Mouse (Mus musculus): ENCODE measurements around the gene Mia3. TPM values are rescaled to one million over a fixed set of nuclear protein-coding genes. Genes with fewer than 3 reads are reported as not detected.
"Not testable (repeated sequence)": the region's sequence is repeated elsewhere in the genome, so short reads cannot be mapped to it uniquely, and the experiment has no call there.

Gene Mia3
- polyA plus RNA-seq, 1 experiment from 2014 or later = 60.5 TPM

- not testable (repeated sequence) for ATAC-seq (ENCODE audit: extremely low read depth, insufficient number of reproducible peaks, low FRiP score, low TSS enrichment); H3K27me3 ChIP-seq (replicated peaks); H3K4me3 ChIP-seq; H3K9me3 ChIP-seq; H3K9ac ChIP-seq; H3K4me2 ChIP-seq; H3K27ac ChIP-seq (replicated peaks)
- WGBS = 88% methylated on average over 1 of the region's 1 CpGs
- Histone ChIP-seq H3K4me1 (peaks cover 14% of the 10 kb centered on the region), H3K36me3 (peaks cover 49% of the 10 kb centered on the region)
Measured at GRCm38 (mm10) chr1:183342902-183343301, 26.5 kb downstream of the Mia3 start.

DNA sequence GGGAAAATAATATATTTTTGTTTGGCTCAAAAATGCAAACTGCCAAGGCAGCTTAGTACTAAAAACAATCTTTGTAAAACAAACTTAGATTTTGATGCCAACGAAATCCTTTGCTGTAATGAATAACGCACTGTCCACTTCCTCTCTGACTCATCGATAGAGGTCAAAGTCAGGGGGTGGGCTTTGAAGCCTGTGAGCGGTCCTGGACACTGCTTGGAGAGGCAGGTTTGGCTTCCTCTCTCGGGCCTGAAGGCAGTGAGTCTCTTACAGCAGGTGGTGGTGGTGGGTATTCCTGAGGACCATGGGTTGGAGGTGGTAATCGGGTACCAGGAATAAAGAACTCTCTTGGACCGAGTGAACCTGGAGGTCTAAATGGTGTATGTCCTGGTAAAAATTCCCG, 42.2 kb downstream of the Mia3 start:
- peaks cover 94% of the 10 kb centered on the region for H3K36me3 ChIP-seq
- no peak overlapping the region for H3K9ac ChIP-seq
- H3K27ac ChIP-seq (replicated peaks) = no peak overlapping the region
- no peaks in the 10 kb centered on the region for H3K4me1 ChIP-seq
- no peak overlapping the region for H3K4me3 ChIP-seq
- no peaks in the 10 kb centered on the region for H3K9me3 ChIP-seq
- no peak overlapping the region for H3K4me2 ChIP-seq
- no peaks in the 10 kb centered on the region for H3K27me3 ChIP-seq (replicated peaks)
- WGBS = 83% methylated on average over 8 of the region's 8 CpGs
- ATAC-seq (ENCODE audit: extremely low read depth, insufficient number of reproducible peaks, low FRiP score, low TSS enrichment) = no peak

DNA sequence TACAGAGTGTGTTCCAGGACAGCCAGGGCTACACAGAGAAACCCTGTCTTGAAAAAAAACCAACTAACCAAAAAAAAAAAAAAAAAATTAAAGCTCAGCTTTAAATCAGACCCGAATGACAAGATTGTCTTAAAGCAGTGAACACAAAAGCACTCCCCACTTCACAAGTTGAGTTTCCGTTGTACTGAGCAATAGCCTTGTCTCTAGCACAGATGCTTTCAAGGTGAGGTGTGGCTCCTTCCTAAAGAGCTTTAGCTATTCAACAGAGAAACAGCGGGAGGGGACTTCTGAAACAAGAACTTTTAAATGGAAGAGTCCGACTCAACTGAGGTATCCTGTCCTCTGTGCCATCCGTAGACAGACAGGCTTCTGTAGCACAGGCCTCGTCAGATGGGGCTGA, 44.9 kb downstream of the Mia3 start:
- no peak for ATAC-seq (ENCODE audit: extremely low read depth, insufficient number of reproducible peaks, low FRiP score, low TSS enrichment)
- H3K9ac ChIP-seq = no peak overlapping the region
- 92% methylated on average over 6 of the region's 6 CpGs for WGBS
- peaks cover 83% of the 10 kb centered on the region for H3K36me3 ChIP-seq
- peaks cover 5% of the 10 kb centered on the region; the same call in 1 of the 2 replicates for H3K4me1 ChIP-seq
- no peak overlapping the region for H3K4me3 ChIP-seq
- no peak overlapping the region for H3K4me2 ChIP-seq
- H3K27ac ChIP-seq (replicated peaks) = no peak overlapping the region
- H3K27me3 ChIP-seq (replicated peaks) = no peaks in the 10 kb centered on the region
- H3K9me3 ChIP-seq = no peaks in the 10 kb centered on the region

- Histone ChIP-seq H3K4me2 (no peak overlapping the region), H3K4me3 (no peak overlapping the region), H3K4me1 (peaks cover 5% of the 10 kb centered on the region; the same call in 1 of the 2 replicates), H3K9me3 (no peaks in the 10 kb centered on the region), H3K9ac (no peak overlapping the region), H3K27ac (replicated peaks) (no peak overlapping the region), H3K36me3 (peaks cover 83% of the 10 kb centered on the region), H3K27me3 (replicated peaks) (no peaks in the 10 kb centered on the region)
- 91% methylated on average over 2 of the region's 2 CpGs for WGBS
- ATAC-seq (ENCODE audit: extremely low read depth, insufficient number of reproducible peaks, low FRiP score, low TSS enrichment) = no peak
Measured at GRCm38 (mm10) chr1:183323923-183324322, 45.4 kb downstream of the Mia3 start.

DNA sequence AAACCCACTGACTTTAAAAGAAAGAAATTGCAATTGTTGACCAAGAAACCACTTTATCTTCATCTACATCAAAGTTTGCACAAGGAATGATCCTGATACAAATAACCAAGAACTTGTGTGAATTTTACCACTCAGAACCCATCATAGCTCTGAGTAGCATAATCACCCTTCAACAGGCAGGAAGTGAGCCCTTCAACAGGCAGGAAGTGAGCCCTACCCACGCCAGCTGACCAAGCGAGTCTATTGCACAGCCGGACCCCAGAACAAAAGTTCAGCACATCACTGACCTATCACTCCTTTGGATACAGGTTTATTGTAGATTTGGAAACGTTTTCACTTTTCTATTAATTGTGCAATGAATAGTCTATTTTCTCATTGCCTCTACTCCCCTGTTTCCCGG, 46.9 kb downstream of the Mia3 start:
- H3K9me3 ChIP-seq; H3K27ac ChIP-seq (replicated peaks); H3K4me2 ChIP-seq; H3K4me3 ChIP-seq; H3K27me3 ChIP-seq (replicated peaks); ATAC-seq (ENCODE audit: extremely low read depth, insufficient number of reproducible peaks, low FRiP score, low TSS enrichment); H3K4me1 ChIP-seq; H3K9ac ChIP-seq: not testable (repeated sequence)
- peaks cover 80% of the 10 kb centered on the region for H3K36me3 ChIP-seq
- WGBS = 82% methylated on average over 5 of the region's 5 CpGs

DNA sequence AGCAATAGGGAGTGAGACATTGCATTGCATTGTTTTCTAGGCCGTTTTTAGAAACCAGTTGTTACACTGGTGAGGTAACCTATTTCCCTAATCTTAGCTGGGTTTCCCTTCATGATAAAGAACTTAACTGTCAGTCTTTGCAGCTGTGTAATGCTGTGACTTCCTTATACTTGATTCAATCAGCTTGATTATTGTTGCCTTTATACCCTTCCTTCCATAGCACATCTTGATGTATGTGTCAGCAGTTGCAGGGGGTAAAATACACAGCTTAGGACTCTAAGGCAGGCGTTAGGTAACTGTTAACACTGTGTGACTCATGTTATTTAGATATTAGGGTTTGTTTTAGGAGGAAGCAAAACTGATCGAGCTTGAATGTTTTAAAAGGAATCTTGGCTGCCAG, 48.6 kb downstream of the Mia3 start:
- Histone ChIP-seq H3K27me3 (replicated peaks) (no peaks in the 10 kb centered on the region), H3K36me3 (peaks cover 80% of the 10 kb centered on the region), H3K9me3 (no peaks in the 10 kb centered on the region), H3K27ac (replicated peaks) (0 out of 2 replicates have a peak overlapping the region, but pooled peaks have one; percentile 42), H3K9ac (no peak overlapping the region), H3K4me3 (no peak overlapping the region), H3K4me1 (peaks cover 5% of the 10 kb centered on the region; the same call in 1 of the 2 replicates), H3K4me2 (no peak overlapping the region)
- ATAC-seq (ENCODE audit: extremely low read depth, insufficient number of reproducible peaks, low FRiP score, low TSS enrichment) = no peak
- 47% methylated on average over 3 of the region's 3 CpGs for WGBS

- Histone ChIP-seq H3K9me3 (no peaks in the 10 kb centered on the region), H3K36me3 (peaks cover 85% of the 10 kb centered on the region), H3K27ac (replicated peaks) (no peak overlapping the region), H3K4me3 (no peak overlapping the region), H3K27me3 (replicated peaks) (no peaks in the 10 kb centered on the region), H3K4me2 (no peak overlapping the region), H3K4me1 (peaks cover 3% of the 10 kb centered on the region; the same call in 1 of the 2 replicates), H3K9ac (no peak overlapping the region)
- no peak for ATAC-seq (ENCODE audit: extremely low read depth, insufficient number of reproducible peaks, low FRiP score, low TSS enrichment)
- 80% methylated on average over 2 of the region's 2 CpGs for WGBS
Measured at GRCm38 (mm10) chr1:183315783-183316182, 53.6 kb downstream of the Mia3 start.

GRCm38 (mm10) chr1:183312076-183312475, 57.3 kb downstream of the Mia3 start:
- no peak overlapping the region for H3K4me3 ChIP-seq
- no peaks in the 10 kb centered on the region for H3K27me3 ChIP-seq (replicated peaks)
- WGBS = 86% methylated on average over 2 of the region's 2 CpGs
- no peak for ATAC-seq (ENCODE audit: extremely low read depth, insufficient number of reproducible peaks, low FRiP score, low TSS enrichment)
- H3K4me2 ChIP-seq = no peak overlapping the region
- H3K9me3 ChIP-seq = no peaks in the 10 kb centered on the region
- H3K27ac ChIP-seq (replicated peaks) = no peak overlapping the region
- peaks cover 89% of the 10 kb centered on the region for H3K36me3 ChIP-seq
- H3K9ac ChIP-seq = no peak overlapping the region
- no peaks in the 10 kb centered on the region for H3K4me1 ChIP-seq

DNA sequence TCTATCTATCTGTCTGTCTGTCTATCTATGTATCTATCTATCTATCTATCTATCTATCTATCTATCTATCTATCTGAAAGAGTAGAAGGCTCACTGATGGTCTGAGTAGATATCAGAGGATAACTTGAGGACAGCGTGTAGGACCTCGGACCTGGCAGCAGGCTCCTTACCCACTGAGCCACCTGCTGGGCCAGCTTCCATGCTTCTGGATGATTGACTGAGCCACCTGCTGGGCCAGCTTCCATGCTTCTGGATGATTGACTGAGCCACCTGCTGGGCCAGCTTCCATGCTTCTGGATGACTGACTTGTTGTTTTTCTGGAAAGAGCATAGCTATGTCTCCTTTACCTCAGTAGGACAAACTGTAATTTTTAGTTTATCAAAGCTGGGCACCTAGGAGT, 59.8 kb downstream of the Mia3 start:
- H3K4me2 ChIP-seq; H3K9ac ChIP-seq; ATAC-seq (ENCODE audit: extremely low read depth, insufficient number of reproducible peaks, low FRiP score, low TSS enrichment); H3K27me3 ChIP-seq (replicated peaks); H3K27ac ChIP-seq (replicated peaks); H3K4me3 ChIP-seq; H3K4me1 ChIP-seq; H3K9me3 ChIP-seq: not testable (repeated sequence)
- 86% methylated on average over 2 of the region's 2 CpGs for WGBS
- peaks cover 76% of the 10 kb centered on the region for H3K36me3 ChIP-seq

DNA sequence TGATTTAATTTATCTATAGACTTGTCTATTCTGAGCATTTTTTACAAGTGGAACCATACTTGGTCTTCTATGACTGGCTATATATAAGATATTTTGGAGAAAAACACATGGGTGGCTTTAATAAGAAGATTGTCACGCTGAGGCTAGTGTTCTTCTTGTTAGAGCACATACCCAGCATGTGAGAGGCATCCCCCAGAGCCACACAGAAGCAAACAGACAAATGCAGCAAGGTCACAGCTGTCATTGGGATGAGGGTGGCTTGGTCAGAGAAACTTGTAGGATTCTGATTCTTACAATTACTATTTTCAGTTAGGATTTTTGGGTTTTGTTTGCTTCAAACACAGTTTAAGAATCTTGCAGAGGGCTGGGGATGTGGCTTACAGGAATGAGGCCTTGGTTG, 60.9 kb downstream of the Mia3 start:
- Histone ChIP-seq H3K27me3 (replicated peaks) (no peaks in the 10 kb centered on the region), H3K9me3 (no peaks in the 10 kb centered on the region), H3K9ac (no peak overlapping the region), H3K36me3 (peaks cover 68% of the 10 kb centered on the region), H3K27ac (replicated peaks) (no peak overlapping the region), H3K4me2 (no peak overlapping the region), H3K4me3 (no peak overlapping the region), H3K4me1 (no peaks in the 10 kb centered on the region)
- no peak for ATAC-seq (ENCODE audit: extremely low read depth, insufficient number of reproducible peaks, low FRiP score, low TSS enrichment)
- 84% methylated on average over 1 of the region's 1 CpGs for WGBS

- Histone ChIP-seq H3K4me1 (no peaks in the 10 kb centered on the region), H3K4me3 (no peak overlapping the region), H3K27ac (replicated peaks) (no peak overlapping the region), H3K36me3 (peaks cover 60% of the 10 kb centered on the region), H3K4me2 (no peak overlapping the region), H3K9ac (no peak overlapping the region), H3K9me3 (no peaks in the 10 kb centered on the region), H3K27me3 (replicated peaks) (no peaks in the 10 kb centered on the region)
- WGBS = 74% methylated on average over 3 of the region's 3 CpGs
- ATAC-seq (ENCODE audit: extremely low read depth, insufficient number of reproducible peaks, low FRiP score, low TSS enrichment) = no peak
Measured at GRCm38 (mm10) chr1:183307555-183307954, 61.8 kb downstream of the Mia3 start.

DNA sequence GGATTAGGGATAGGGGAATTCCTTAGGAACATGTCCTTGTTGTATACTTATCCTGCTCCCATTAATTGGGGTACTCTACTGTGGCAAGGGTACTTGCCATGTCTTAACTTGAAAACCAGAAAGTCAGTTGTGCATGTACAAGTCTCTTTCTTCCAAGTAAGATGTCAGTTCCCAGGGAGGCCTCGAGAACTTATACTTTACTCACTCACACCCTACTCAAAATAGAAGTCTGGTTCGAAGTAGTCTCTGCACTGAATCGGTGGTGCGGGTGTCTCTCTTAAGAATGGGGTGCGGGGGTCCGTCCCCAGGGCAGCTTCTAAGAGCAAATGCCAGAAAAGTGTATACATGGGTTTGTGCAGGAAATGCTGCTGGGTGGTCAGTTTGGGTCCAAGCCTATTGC, 70.2 kb downstream of the Mia3 start:
- H3K4me1 ChIP-seq = peaks cover 5% of the 10 kb centered on the region; the same call in 1 of the 2 replicates
- H3K4me3 ChIP-seq = no peak overlapping the region
- no peak overlapping the region for H3K27ac ChIP-seq (replicated peaks)
- H3K4me2 ChIP-seq = no peak overlapping the region
- no peaks in the 10 kb centered on the region for H3K36me3 ChIP-seq
- H3K9ac ChIP-seq = no peak overlapping the region
- ATAC-seq (ENCODE audit: extremely low read depth, insufficient number of reproducible peaks, low FRiP score, low TSS enrichment) = no peak
- no peaks in the 10 kb centered on the region for H3K9me3 ChIP-seq
- no peaks in the 10 kb centered on the region for H3K27me3 ChIP-seq (replicated peaks)
- 83% methylated on average over 6 of the region's 6 CpGs for WGBS

Measured in heart, embryonic 13.5 days (tissue).